Mouse (Mus musculus) cerebellum, adult 2 months (tissue): Measurements from ENCODE around the gene Medag. TPM values are rescaled to one million over a fixed set of nuclear protein-coding genes. Genes with fewer than 3 reads are reported as not detected.

Experiments
- DNase-seq, 2 experiments: peaks; one replicate each; pipeline ENCODE4 v3.0.0; 2021
- H3K27ac ChIP-seq: fragments of 200-500 bp; 2 replicates; pipeline ENCODE4 v1.5.1; 2012; ENCODE audit warnings: low read length, control low read depth, inconsistent platforms; ENCODE audit not compliant: insufficient read depth
- H3K27me3 ChIP-seq: fragments of 200-500 bp; 2 replicates; pipeline ENCODE4 v1.6.1; 2012; ENCODE audit warnings: inconsistent platforms, mild to moderate bottlenecking, low read length, moderate library complexity; ENCODE audit not compliant: control insufficient read depth, insufficient read depth
- H3K4me1 ChIP-seq: fragments of 200-500 bp; 2 replicates; pipeline ENCODE4 v1.6.1; 2011; ENCODE audit warnings: low read length; ENCODE audit not compliant: control insufficient read depth, insufficient read depth
- H3K4me3 ChIP-seq: fragments of 200-500 bp; replicated peaks from 2 replicates; pipeline ENCODE3; 2011; ENCODE audit warnings: mild to moderate bottlenecking, low read depth, low read length, control low read depth; ENCODE audit not compliant: insufficient read depth
- CTCF ChIP-seq: fragments of 200-500 bp; IDR thresholded peaks from 2 replicates; pipeline ENCODE4 v1.5.1; 2011; ENCODE audit warnings: low read depth, mild to moderate bottlenecking, control low read depth, low read length, moderate library complexity, borderline replicate concordance; ENCODE audit not compliant: insufficient read depth
- POLR2A ChIP-seq: fragments of 200-500 bp; IDR thresholded peaks from 2 replicates; pipeline ENCODE4 v1.6.1; 2011; ENCODE audit warnings: low read length, control low read depth, borderline replicate concordance; ENCODE audit not compliant: insufficient read depth
- whole genome bisulfite sequencing: fragments of 180-500 bp; shearing (Covaris S2); methylation state at CpG from one replicate; pipeline ENCODE4 v1.1.7; 2018; 5-methylcytosine and 5-hydroxymethylcytosine counted together
- polyA plus RNA-seq: library from polyadenylated mRNA; depleted of rRNA; stranded (reverse); fragments of >200 nt; gene quantifications from 2 replicates; pipeline ENCODE4 v1.2.3, GENCODE M21; 2012

Medag gene
- polyA plus RNA-seq, 1 experiment, result 14.2 TPM

DNA sequence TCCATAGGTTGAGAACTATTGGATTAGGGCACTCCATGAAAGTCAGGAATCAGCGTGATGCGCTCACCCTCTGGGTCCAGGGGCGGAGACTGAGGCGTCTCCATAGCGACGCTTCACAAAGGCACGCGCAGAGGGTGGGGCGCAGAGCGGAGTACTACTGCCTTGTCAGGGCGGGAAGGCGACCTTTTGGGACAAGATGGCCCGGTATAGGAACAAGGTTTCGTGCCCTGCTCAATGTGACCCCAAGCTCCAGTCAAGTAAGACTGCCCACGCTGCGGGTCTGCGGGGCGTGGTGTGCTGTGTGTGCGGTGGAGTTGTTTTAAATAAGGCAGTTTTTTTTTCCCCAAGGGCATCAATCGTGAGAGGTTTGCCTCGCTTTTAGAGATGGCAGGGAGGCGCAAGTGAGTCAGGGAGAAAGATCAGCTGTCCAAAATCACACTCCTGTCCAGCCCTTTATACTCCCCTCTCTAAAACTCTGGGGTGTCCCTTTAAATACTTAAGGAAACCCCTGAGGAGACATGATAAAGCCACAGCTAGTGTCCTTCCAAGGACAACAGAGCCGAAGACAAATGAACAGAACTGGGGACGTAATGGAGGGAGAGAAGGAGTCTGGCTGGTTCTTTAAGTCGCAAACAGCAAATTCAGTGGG lies 28.1 kb downstream of the Medag start, which contains the start of gene Tex26:
Gene Tex26 (plus strand): TSS at position 130 of the 649 bp plus-strand sequence.
- WGBS, result 0% methylated on average over 25 of the region's 25 CpGs
- DNase-seq, result peak; percentile 62 to 64
- Histone ChIP-seq H3K27me3 (no peaks in the 10 kb centered on the region), H3K4me1 (peaks cover 27% of the 10 kb centered on the region), H3K27ac (peak within 1 kb of the TSS; percentile 53), H3K4me3 (peak within 1 kb of the TSS; percentile 60)
- TF ChIP-seq POLR2A, result no peak
- no peak for TF ChIP-seq CTCF

DNA sequence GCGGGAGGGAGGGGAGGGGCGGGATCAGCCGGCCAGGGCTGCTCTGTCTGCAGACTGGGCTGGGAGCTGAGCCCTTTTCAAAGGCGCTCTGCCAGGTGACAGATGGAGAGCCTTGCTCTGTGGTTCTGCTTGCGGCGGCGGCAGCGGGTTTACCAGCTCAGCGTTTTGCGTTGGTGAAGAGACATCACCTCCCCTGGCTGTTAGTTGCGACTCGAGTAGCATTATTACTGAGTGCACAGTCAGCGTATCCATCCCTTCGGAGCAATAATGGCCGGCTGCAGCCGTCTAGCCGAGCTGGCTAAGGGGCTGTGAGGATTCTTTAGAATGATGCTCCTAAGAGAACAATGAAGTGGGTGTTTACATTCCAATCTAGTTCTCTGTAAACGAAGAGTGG lies 28.6 kb downstream of the Medag start:
- 1% methylated on average over 18 of the region's 18 CpGs for WGBS
- Histone ChIP-seq H3K27me3 (no peaks in the 10 kb centered on the region), H3K4me1 (peaks cover 33% of the 10 kb centered on the region), H3K27ac (peak overlapping the region; percentile 53), H3K4me3 (peak overlapping the region; percentile 60)
- TF ChIP-seq CTCF (no peak), POLR2A (no peak; the same call in 1 of the 2 replicates)
- peak; percentile 96 to 98 for DNase-seq

DNA sequence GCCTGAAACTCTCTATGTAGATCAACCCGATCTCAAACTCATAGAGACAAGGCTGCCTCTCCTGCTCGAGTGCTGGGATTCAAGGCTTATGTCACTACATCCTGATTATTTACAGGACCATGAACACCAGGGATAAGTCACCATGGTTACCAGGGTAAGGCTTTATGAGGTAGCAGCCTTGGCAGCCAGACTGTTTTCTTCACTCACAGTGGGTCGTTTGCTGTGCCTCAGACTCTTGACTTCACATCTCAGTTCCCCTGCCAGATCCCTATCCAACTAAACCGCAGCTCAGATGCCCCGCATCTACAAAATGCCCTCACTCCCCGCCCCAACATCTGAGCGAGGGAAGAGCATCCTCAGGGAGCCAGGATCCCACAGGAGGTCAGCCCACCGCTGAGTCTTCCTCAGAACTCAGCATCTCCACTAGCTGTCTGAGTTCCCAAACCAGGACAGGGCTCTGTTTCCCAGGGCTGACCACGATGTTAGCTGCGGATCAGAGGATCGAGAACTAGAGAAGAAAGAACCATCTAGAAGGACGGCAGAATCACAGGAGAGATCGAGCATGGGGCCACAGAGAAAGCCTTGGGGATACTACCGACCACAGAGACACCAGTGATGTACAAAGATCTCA lies 30.2 kb downstream of the Medag start:
- no peak overlapping the region for H3K4me3 ChIP-seq
- 40% methylated on average over 14 of the region's 14 CpGs for WGBS
- TF ChIP-seq POLR2A (no peak), CTCF (no peak)
- DNase-seq, result peak; percentile 23 to 46
- H3K27ac ChIP-seq, result no peak overlapping the region
- H3K4me1 ChIP-seq, result peaks cover 34% of the 10 kb centered on the region
- no peaks in the 10 kb centered on the region; the same call in 1 of the 2 replicates for H3K27me3 ChIP-seq

DNA sequence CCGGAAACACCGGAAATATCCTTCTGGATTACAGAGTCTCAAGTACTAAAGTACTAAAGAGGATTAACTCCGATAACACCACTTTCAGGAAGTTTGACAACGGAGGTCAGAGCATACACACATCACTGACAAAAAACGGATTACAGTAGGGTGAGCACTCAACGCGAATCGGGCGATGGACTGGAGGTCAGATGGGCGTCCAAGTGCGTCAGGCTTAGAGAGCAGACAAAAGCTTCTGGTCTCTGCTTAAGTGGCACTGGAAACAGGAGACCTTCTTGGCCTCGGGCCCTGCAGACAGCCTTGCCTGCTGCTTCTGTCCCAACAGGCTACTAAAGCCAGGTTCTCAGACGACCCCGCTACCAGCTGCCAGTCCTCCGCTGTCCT lies 30.7 kb downstream of the Medag start:
- peak; percentile 38 to 44 for DNase-seq
- H3K27ac ChIP-seq, result no peak overlapping the region
- H3K4me1 ChIP-seq, result peaks cover 34% of the 10 kb centered on the region
- TF ChIP-seq CTCF, result no peak
- TF ChIP-seq POLR2A, result no peak
- no peak overlapping the region for H3K4me3 ChIP-seq
- WGBS, result 52% methylated on average over 15 of the region's 15 CpGs
- no peaks in the 10 kb centered on the region; the same call in 1 of the 2 replicates for H3K27me3 ChIP-seq

DNA sequence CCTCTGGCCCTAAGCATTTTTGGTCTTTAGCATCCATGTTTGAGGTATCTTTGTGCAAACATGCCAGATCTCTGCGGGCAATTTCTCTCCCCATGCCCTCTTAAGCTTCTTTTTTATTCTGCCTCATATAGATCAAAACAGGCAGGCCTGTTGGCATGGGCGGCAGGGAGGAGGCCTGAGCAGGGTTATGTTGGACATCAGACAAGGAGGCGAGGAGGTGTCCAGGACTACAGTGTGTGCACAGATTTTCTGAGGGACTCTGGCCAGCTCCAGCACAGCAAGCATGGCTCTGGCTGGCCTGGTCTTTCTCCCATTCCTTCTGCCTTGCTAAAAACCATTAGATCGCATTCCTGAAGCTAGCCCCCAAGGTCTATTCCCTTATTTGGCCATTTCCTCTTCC lies 32.9 kb downstream of the Medag start:
- peak; percentile 84 to 91 for DNase-seq
- Histone ChIP-seq H3K27ac (no peak overlapping the region), H3K4me3 (no peak overlapping the region), H3K4me1 (peaks cover 34% of the 10 kb centered on the region), H3K27me3 (no peaks in the 10 kb centered on the region; the same call in 1 of the 2 replicates)
- TF ChIP-seq CTCF (no peak), POLR2A (no peak)
- 9% methylated on average over 4 of the region's 4 CpGs for WGBS

DNA sequence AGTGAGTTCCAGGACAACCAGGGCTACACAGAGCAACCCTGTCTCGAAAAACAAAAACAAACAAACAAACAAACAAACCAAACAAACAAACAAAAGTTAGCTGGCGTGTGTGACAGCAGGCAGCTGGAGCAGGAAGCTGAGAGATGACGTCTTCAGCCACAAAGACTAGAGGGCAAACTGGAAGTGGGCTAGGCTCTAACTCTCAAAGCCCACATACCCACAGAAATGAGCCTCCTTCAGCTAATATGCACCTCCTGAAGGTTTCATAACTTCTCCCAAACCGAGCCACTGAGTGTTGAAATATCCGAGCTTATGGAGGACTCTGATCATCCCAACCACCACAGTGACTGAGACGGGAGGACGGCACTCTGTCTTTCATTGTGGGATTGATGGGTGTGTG lies 34.9 kb downstream of the Medag start:
- H3K27ac ChIP-seq, result no peak overlapping the region
- H3K4me3 ChIP-seq, result no peak overlapping the region
- WGBS, result 95% methylated on average over 7 of the region's 7 CpGs
- no peak for TF ChIP-seq POLR2A
- TF ChIP-seq CTCF, result no peak
- no peaks in the 10 kb centered on the region; the same call in 1 of the 2 replicates for H3K27me3 ChIP-seq
- no peak for DNase-seq
- peaks cover 28% of the 10 kb centered on the region for H3K4me1 ChIP-seq

DNA sequence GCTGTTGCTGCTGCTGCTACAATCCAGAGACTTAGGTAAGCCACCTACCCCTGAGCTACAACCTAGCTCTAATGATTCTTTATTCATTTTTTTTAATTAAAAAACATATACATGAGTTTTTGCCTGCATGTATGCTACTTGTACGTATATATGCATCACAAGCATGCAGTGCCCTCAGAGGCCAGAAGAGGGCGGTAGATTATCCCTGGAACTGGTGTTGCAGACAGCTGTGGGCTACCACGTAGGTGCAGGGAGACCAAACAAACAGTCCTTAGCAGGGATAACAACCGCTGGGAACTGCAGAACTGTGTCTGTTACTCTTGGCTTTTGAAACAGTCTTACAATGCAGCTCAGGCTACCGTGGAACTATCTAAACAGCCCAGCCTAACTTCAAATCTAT lies 36.2 kb downstream of the Medag start:
- TF ChIP-seq CTCF, result no peak; the same call in 1 of the 2 replicates
- TF ChIP-seq POLR2A, result no peak
- WGBS, result 86% methylated on average over 5 of the region's 5 CpGs
- Histone ChIP-seq H3K4me1 (peaks cover 17% of the 10 kb centered on the region; the same call in 1 of the 2 replicates), H3K4me3 (no peak overlapping the region), H3K27me3 (no peaks in the 10 kb centered on the region; the same call in 1 of the 2 replicates), H3K27ac (no peak overlapping the region)
- no peak for DNase-seq

DNA sequence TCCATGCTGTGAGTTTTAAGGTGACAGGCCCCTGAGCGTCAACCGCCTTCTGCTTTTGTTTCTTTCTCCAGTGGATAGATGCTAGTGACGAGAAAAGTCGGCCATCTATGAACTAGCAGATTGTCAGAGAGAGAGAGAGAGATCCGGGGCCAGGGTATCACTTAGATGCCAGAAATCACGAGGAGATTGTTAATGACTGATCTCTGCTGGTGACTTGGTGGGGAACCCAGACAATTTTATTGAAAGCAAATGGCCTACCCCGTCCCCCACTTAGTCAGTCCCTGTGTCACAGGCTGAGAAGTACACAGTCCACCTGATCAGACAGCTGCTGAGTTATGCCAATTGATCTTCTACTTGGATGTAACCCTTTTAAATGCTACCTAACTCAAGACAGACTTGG lies 37.9 kb downstream of the Medag start:
- H3K27ac ChIP-seq, result no peak overlapping the region
- H3K4me3 ChIP-seq, result no peak overlapping the region
- TF ChIP-seq POLR2A (no peak), CTCF (no peak)
- no peaks in the 10 kb centered on the region; the same call in 1 of the 2 replicates for H3K27me3 ChIP-seq
- DNase-seq, result no peak
- 48% methylated on average over 7 of the region's 7 CpGs for WGBS
- H3K4me1 ChIP-seq, result peaks cover 8% of the 10 kb centered on the region; the same call in 1 of the 2 replicates
